Mouse (Mus musculus): ENCODE results near the gene Trmt2b. TPM values are rescaled to one million over a fixed set of nuclear protein-coding genes. Genes with fewer than 3 reads are reported as not detected.

The Trmt2b gene
- polyA plus RNA-seq, 1 experiment = 20.8 TPM

DNA sequence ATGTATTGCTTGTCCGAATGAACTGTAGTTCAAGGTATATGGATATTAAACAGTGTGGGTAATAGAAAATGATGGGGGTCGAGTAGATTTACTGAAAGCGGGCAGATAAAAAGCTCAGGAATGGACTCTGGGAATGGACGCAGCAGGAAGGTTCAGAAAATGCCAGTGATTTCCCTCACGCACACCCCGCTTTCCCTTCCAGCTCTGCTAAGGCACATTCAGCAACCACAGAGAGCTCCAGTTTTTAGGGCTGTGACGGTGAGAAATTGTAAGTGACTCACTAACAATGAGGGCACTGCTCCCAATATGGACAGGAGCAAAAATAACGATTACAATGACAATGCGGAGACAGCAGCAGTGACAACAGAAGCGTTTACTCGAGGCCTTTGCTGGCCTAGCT is 14.7 kb downstream of the Trmt2b start:
- no peak for DNase-seq
- no peaks in the 10 kb centered on the region for H3K27me3 ChIP-seq (ENCODE audit: control insufficient read depth, insufficient read depth, low read length)
- H3K4me3 ChIP-seq (replicated peaks; ENCODE audit: insufficient read depth, low read depth, low read length) = no peak overlapping the region
- no peaks in the 10 kb centered on the region for H3K4me1 ChIP-seq (ENCODE audit: control insufficient read depth, insufficient read depth, low read length)
- H3K27ac ChIP-seq (ENCODE audit: insufficient read depth, low read length) = no peak overlapping the region
- WGBS = 74% methylated on average over 11 of the region's 11 CpGs
- TF ChIP-seq POLR2A (IDR thresholded peaks at IDR 0.05; ENCODE audit: borderline replicate concordance, insufficient read depth, low read length) (no peak), CTCF (IDR thresholded peaks at IDR 0.05; ENCODE audit: borderline replicate concordance, insufficient read depth, low read depth, low read length) (no peak)

DNA sequence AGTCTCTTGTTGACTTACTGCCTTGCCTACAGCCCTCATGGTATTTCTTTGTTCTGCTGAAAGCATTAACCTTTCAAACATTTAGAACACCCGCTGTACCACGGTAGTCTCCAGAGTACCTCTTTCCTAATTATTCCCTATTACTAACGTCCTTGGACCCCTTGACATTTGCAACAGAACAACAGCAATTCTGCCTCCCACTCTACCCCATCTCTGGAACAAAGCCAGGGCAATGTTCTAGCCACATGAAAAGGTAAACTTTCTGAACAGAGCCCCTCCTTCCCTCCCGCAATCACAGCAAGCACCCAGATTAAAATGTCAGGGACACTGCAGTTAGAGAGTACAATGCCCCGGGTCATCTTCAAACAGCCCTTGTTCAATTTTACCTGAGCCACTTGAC is 15.6 kb downstream of the Trmt2b start:
- H3K27ac ChIP-seq (ENCODE audit: insufficient read depth, low read length) = no peak overlapping the region
- TF ChIP-seq CTCF (IDR thresholded peaks at IDR 0.05; ENCODE audit: borderline replicate concordance, insufficient read depth, low read depth, low read length) (no peak), POLR2A (IDR thresholded peaks at IDR 0.05; ENCODE audit: borderline replicate concordance, insufficient read depth, low read length) (no peak)
- no peak for DNase-seq

DNA sequence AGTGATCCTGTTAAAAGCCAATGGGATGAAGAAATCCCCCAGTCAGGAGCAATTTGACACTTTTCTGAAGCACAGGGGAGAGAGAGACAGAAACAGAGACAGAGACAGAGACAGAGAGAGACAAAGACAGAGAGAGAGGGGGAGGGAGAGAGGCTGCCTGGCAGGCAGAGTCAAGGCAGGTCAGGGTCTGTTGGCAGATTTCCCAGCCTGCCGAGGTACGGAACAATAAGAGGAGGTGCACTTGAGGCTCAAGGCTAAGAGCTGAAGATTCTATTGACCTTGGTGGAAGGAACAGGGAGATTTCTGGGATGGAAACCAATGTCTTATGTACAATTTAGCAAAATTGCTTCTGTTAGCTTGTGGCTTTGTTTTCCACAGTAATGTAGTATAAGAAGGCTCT is 28.6 kb downstream of the Trmt2b start:
- Histone ChIP-seq H3K4me3 (replicated peaks; ENCODE audit: insufficient read depth, low read depth, low read length) (no peak overlapping the region), H3K27ac (ENCODE audit: insufficient read depth, low read length) (no peak overlapping the region), H3K27me3 (ENCODE audit: control insufficient read depth, insufficient read depth, low read length) (no peaks in the 10 kb centered on the region), H3K4me1 (ENCODE audit: control insufficient read depth, insufficient read depth, low read length) (no peaks in the 10 kb centered on the region)
- no peak for DNase-seq
- WGBS = 18% methylated on average over 2 of the region's 2 CpGs
- no peak for TF ChIP-seq CTCF (IDR thresholded peaks at IDR 0.05; ENCODE audit: borderline replicate concordance, insufficient read depth, low read depth, low read length)
- no peak for TF ChIP-seq POLR2A (IDR thresholded peaks at IDR 0.05; ENCODE audit: borderline replicate concordance, insufficient read depth, low read length)

More for the DNA sequence above, 15.6 kb downstream of the Trmt2b start:
- Histone ChIP-seq H3K27me3 (ENCODE audit: control insufficient read depth, insufficient read depth, low read length) (no peaks in the 10 kb centered on the region), H3K4me1 (ENCODE audit: control insufficient read depth, insufficient read depth, low read length) (no peaks in the 10 kb centered on the region), H3K4me3 (replicated peaks; ENCODE audit: insufficient read depth, low read depth, low read length) (no peak overlapping the region)
- WGBS = 52% methylated on average over 5 of the region's 5 CpGs

DNA sequence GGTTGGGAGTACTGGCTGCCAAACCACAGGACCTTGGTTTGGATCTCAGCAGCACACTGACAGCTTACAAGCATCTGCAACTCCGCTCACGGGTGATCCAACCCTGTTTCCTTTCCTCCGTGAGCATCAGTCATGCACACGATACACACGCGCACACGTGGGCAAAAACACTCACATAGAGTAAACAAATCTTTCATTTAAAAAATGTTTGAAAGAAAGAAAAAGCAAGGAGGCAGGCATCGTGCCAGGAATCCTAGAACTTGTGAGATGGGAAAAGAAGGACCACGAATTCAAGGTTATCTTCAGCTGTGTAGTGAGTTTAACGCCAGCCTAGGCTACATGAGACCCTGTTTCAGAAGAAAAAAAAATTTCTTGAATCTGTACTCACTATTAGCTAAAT is 30.8 kb downstream of the Trmt2b start:
- no peak for DNase-seq
- Histone ChIP-seq H3K4me3 (replicated peaks; ENCODE audit: insufficient read depth, low read depth, low read length) (no peak overlapping the region), H3K27ac (ENCODE audit: insufficient read depth, low read length) (no peak overlapping the region), H3K4me1 (ENCODE audit: control insufficient read depth, insufficient read depth, low read length) (no peaks in the 10 kb centered on the region), H3K27me3 (ENCODE audit: control insufficient read depth, insufficient read depth, low read length) (no peaks in the 10 kb centered on the region)
- TF ChIP-seq POLR2A (IDR thresholded peaks at IDR 0.05; ENCODE audit: borderline replicate concordance, insufficient read depth, low read length) (no peak), CTCF (IDR thresholded peaks at IDR 0.05; ENCODE audit: borderline replicate concordance, insufficient read depth, low read depth, low read length) (no peak)
- 88% methylated on average over 10 of the region's 10 CpGs for WGBS

DNA sequence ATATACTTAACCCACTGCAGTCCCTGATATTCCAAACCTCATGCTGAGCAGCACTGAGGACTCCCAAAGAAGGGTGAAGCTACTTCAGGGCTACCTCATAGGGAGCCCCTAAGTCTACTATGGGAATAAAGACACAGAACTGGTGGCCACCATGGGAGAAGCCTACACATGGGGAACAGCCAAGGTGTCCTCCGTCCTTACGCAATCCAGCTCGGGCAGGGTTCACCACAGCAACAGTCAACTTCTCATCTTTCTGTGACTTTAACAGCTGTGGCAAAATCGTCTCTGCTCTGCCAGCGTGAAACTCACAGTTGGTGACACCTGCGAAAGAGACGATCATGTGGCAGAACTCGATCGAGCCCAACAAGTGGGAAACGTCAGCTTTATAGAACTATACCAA is 38.5 kb downstream of the Trmt2b start:
- H3K27me3 ChIP-seq (ENCODE audit: control insufficient read depth, insufficient read depth, low read length) = no peaks in the 10 kb centered on the region
- H3K4me1 ChIP-seq (ENCODE audit: control insufficient read depth, insufficient read depth, low read length) = no peaks in the 10 kb centered on the region
- DNase-seq = no peak
- TF ChIP-seq POLR2A (IDR thresholded peaks at IDR 0.05; ENCODE audit: borderline replicate concordance, insufficient read depth, low read length) (no peak), CTCF (IDR thresholded peaks at IDR 0.05; ENCODE audit: borderline replicate concordance, insufficient read depth, low read depth, low read length) (no peak)
- WGBS = 78% methylated on average over 10 of the region's 10 CpGs
- H3K4me3 ChIP-seq (replicated peaks; ENCODE audit: insufficient read depth, low read depth, low read length) = no peak overlapping the region
- H3K27ac ChIP-seq (ENCODE audit: insufficient read depth, low read length) = no peak overlapping the region

DNA sequence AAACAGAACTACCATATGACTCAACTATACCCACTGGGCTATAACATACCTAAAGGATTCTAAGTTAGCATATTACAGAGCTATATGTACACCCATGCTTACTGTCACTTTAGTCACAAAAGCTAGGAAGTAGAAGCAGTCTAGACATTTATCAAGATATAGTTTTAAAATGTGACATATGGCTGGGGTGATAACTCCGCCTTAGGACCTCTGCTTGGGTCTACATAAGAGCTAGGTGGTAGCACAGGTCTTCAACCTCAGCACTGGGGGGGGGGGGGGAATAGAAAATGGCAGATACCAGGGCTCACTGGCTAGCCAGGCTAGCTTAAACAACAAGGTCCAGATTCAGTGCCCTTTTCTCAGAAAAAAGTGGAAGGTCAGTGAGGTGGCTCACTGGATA is 43.7 kb downstream of the Trmt2b start:
- 92% methylated on average over 1 of the region's 1 CpGs for WGBS
- Histone ChIP-seq H3K4me3 (replicated peaks; ENCODE audit: insufficient read depth, low read depth, low read length) (no peak overlapping the region), H3K27ac (ENCODE audit: insufficient read depth, low read length) (no peak overlapping the region), H3K4me1 (ENCODE audit: control insufficient read depth, insufficient read depth, low read length) (no peaks in the 10 kb centered on the region), H3K27me3 (ENCODE audit: control insufficient read depth, insufficient read depth, low read length) (no peaks in the 10 kb centered on the region)
- TF ChIP-seq CTCF (IDR thresholded peaks at IDR 0.05; ENCODE audit: borderline replicate concordance, insufficient read depth, low read depth, low read length) (no peak), POLR2A (IDR thresholded peaks at IDR 0.05; ENCODE audit: borderline replicate concordance, insufficient read depth, low read length) (no peak)
- no peak for DNase-seq

DNA sequence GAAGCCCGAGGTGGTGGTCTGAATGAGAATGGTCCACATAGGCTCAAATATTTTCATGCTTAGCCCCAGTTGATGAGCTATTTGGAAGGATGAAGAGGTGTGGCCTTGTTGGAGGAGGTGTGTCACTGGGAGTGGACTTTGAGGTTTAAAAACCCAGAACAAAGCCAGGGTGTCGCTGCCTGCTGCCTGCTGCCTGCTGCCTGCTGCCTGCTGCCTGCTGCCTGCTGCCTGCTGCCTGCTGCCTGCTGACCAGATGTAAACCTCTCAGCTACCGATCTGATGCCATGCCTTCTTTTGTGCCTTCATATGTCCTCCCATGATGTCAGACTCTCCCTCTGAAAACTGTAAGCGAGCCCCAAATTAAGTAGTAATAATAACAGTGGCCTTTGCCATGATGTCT is 54.9 kb downstream of the Trmt2b start, which contains the start of gene Nox1:
Nox1 (minus strand) TSS at position 101 of the 400 bp plus-strand sequence.
- H3K27ac ChIP-seq (ENCODE audit: insufficient read depth, low read length) = no peak within 1 kb of the TSS
- DNase-seq = no peak
- 49% methylated on average over 4 of the region's 4 CpGs for WGBS

DNA sequence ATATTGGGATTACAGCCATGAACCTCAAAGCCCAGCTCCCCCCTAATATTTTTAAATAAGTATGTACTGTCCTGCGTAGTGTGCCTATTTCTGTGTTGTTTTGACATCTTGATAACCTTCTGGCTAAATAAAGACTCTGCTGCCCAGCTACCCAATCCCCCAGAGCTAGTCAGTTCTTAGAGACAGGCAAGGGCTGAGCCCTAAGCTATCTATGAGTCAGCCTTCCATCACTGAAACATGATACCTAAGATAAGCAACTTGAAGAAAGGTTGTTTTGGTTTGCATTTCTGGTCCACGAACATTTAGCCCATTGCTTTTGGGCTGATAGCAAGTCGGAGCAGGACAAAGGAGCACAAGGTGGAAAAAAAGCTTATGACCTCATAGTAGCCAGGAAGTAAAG is 56.2 kb downstream of the Trmt2b start:
- Histone ChIP-seq H3K4me3 (replicated peaks; ENCODE audit: insufficient read depth, low read depth, low read length) (no peak overlapping the region), H3K4me1 (ENCODE audit: control insufficient read depth, insufficient read depth, low read length) (no peaks in the 10 kb centered on the region), H3K27ac (ENCODE audit: insufficient read depth, low read length) (no peak overlapping the region), H3K27me3 (ENCODE audit: control insufficient read depth, insufficient read depth, low read length) (no peaks in the 10 kb centered on the region)
- no peak for DNase-seq
- TF ChIP-seq POLR2A (IDR thresholded peaks at IDR 0.05; ENCODE audit: borderline replicate concordance, insufficient read depth, low read length) (no peak), CTCF (IDR thresholded peaks at IDR 0.05; ENCODE audit: borderline replicate concordance, insufficient read depth, low read depth, low read length) (no peak)
- WGBS = 86% methylated on average over 3 of the region's 3 CpGs

More for the DNA sequence above, 54.9 kb downstream of the Trmt2b start, which contains the start of gene Nox1:
- Histone ChIP-seq H3K4me3 (replicated peaks; ENCODE audit: insufficient read depth, low read depth, low read length) (no peak within 1 kb of the TSS), H3K27me3 (ENCODE audit: control insufficient read depth, insufficient read depth, low read length) (no peaks in the 10 kb centered on the region), H3K4me1 (ENCODE audit: control insufficient read depth, insufficient read depth, low read length) (no peaks in the 10 kb centered on the region)
- no peak for TF ChIP-seq POLR2A (IDR thresholded peaks at IDR 0.05; ENCODE audit: borderline replicate concordance, insufficient read depth, low read length)
- no peak for TF ChIP-seq CTCF (IDR thresholded peaks at IDR 0.05; ENCODE audit: borderline replicate concordance, insufficient read depth, low read depth, low read length)
